Comparison of ENCODE assay signal across 14 mouse cellular contexts in the genomic region with DNA sequence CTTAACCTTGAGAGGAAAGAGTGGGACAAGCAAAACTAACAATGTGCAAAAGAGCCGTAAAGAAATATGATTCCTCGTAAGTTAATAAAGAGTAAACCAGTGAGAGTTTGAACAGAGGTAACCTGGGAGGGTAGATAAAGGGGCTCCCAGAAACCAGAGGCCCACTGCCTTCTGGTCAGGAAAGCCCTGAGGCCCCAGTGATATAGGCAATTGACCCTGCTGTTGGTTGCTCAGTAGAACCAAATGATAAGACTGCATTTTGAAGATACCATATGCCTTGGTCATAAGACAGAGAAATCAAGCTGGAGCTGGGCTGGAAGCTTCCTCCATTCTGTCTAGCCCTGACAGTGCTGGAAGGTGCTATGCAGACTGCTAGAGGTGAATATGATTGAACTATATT.
"Had no signal": no experiment of that assay in that cellular context is flagged by ENCODE, and none has a peak within 500 bp of the region (broad histone marks: within the 10 kb centered on the region; RNA-seq: fewer than 3 reads in every experiment).

No protein-coding gene starts in this region.

- H3K27ac ChIP-seq: midbrain, embryonic 10.5 days; midbrain, embryonic 12.5 days; midbrain, embryonic 15.5 days; neural tube, embryonic 12.5 days; stomach, embryonic 15.5 days; stomach, postnatal 0 days had no signal

- H3K4me3 ChIP-seq: midbrain, embryonic 10.5 days; midbrain, embryonic 12.5 days; midbrain, embryonic 15.5 days; neural tube, embryonic 12.5 days; stomach, embryonic 15.5 days had no signal

- DNase-seq: lung, adult 18-20 months; lung, embryonic 14.5 days; lung, postnatal 10 days; lung, postnatal 4 days; right cerebral cortex, postnatal 14 days; thymus, adult 2 months; thymus, postnatal 25 days; thymus, postnatal 4 days had no signal

- H3K9me3 ChIP-seq: midbrain, embryonic 10.5 days; midbrain, embryonic 12.5 days; midbrain, embryonic 15.5 days; neural tube, embryonic 12.5 days; stomach, embryonic 15.5 days had no signal

- ATAC-seq: midbrain, embryonic 15.5 days had no signal

- H3K4me2 ChIP-seq: lung, embryonic 14.5 days; midbrain, embryonic 12.5 days; midbrain, embryonic 15.5 days; neural tube, embryonic 12.5 days; stomach, embryonic 15.5 days had no signal

- H3K4me1 ChIP-seq: midbrain, embryonic 10.5 days; midbrain, embryonic 12.5 days; midbrain, embryonic 15.5 days; neural tube, embryonic 12.5 days; stomach, embryonic 15.5 days had no signal

- H3K9ac ChIP-seq: lung, embryonic 14.5 days; midbrain, embryonic 12.5 days; midbrain, embryonic 15.5 days; neural tube, embryonic 12.5 days; stomach, embryonic 15.5 days had no signal

- H3K27me3 ChIP-seq: midbrain, embryonic 12.5 days; midbrain, embryonic 15.5 days; neural tube, embryonic 12.5 days; stomach, embryonic 15.5 days had no signal

- H3K36me3 ChIP-seq: midbrain, embryonic 10.5 days; midbrain, embryonic 12.5 days; midbrain, embryonic 15.5 days; neural tube, embryonic 12.5 days; stomach, embryonic 15.5 days had no signal
